Mouse (Mus musculus): ENCODE measurements around the gene Rab5if. TPM values are rescaled to one million over a fixed set of nuclear protein-coding genes. Genes with fewer than 3 reads are reported as not detected.
"Not testable (repeated sequence)": the region's sequence is repeated elsewhere in the genome, so short reads cannot be mapped to it uniquely, and the experiment has no call there.

The Rab5if gene
- total RNA-seq, 1 experiment from 2014 or later: 313 TPM

DNA sequence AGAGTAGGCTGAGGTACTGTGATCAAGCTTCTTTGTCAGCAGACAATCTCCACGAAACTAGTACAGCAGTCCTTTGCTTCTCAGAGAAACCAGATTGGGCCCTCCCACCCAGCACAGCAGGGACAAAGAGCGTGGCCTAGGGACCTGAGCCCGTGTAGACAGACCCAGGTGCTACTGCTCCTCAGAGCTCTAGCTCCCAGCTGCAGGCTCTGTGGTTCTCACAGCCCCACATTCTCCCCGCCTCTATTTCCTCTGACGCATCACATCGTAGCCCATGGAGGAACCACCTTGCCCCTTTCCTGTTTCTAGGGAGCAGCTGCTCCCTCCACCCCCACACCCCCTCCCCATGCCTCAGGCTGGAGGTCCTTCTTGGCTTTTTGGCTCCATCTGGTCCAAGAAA, 24.1 kb downstream of the Rab5if start, which contains the start of gene Sla2:
TSS of gene Sla2 (minus strand) at position 176 of the 400 bp plus-strand sequence.
- no peak for DNase-seq

DNA sequence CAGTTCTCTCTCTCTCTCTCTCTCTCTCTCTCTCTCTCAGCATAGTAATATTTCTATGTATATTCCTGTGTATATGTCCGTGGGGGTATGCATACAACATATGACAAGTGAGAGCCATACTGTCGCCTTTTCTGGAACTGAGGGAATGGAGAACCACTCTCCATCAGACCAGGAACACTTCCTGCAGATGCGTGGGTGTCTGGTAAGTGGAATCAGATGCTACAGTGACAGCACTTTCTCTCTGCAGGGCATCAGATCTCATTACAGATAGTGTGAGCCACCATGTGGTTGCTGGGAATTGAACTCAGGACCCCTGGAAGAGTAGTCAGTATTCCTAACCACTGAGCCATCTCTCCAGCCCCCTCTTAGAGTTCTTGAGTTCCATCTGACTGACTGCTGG, 25.6 kb downstream of the Rab5if start:
- DNase-seq: no peak

DNA sequence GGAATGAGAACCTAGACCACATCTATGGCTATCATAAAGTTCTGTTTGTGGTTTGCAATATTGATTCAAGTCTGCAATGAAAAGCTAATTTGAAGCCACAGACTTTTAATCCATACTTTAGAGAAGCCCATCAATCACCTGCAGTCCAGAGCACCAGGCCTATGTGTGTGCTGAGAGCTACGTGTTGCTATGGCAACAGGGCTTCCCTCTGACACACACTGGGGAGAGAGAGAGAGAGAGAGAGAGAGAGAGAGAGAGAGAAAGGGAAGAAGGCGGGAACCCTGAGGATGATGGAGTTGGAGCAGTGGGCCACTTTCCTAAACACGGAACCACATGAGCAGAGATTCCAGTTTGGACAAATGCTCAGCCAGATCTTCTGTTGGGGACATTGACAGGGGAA, 29.3 kb downstream of the Rab5if start:
- no peak for DNase-seq

DNA sequence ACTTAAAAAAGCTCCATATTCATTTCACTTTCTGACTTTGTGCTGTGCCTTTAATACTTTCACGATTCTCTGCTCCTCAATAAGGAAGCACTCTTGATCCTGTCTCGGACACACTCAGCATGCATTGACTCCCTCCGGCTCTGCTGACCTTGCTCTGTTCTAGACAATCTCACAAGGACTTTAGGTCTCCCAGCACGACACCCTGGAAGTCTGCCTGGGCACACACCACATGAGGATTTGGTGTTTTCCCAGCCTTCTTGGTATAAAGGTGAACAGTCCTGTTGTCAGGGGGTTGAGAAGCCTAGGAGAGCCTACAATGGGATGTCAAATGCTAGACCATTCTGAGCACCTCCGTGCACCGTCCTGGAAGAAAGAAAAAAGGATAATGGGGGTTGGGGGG, 29.9 kb downstream of the Rab5if start:
- DNase-seq: peak; percentile 15

DNA sequence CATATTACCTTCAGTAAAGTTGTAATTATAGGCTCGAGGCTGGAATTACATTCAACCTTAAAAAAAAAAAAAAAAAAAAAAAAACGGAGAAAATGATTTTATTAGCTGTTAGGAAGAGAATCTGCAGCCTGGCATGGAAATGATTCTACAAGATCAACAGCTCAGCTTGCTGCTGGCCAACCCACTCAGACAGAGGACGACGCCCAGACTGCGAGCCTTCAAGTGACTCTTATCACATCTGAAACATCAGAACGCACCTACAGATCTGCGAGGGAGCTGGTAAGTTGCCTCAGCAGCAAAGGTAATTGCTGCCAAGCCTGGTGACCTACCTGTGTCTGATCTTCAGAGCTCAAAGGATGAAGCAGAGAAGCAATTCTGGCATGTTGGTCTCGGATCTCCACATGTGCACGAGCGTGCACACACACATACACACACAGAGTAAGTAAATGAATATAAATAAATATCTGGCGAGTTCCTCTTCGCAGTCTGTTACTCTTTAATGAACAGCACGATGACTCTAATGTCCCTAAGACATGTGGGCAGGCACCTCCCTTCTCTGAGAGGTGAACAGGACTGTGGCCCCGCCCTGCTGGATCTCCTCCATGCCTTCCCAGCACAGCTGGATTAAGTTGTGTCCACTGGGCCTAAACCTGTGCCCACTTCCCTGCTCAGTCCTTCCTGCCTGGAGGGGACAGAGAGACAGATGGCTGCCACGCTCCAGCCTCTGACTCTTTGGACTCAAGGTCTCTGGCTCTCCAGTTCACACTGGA, 31.8 kb downstream of the Rab5if start:
- DNase-seq: no peak

DNA sequence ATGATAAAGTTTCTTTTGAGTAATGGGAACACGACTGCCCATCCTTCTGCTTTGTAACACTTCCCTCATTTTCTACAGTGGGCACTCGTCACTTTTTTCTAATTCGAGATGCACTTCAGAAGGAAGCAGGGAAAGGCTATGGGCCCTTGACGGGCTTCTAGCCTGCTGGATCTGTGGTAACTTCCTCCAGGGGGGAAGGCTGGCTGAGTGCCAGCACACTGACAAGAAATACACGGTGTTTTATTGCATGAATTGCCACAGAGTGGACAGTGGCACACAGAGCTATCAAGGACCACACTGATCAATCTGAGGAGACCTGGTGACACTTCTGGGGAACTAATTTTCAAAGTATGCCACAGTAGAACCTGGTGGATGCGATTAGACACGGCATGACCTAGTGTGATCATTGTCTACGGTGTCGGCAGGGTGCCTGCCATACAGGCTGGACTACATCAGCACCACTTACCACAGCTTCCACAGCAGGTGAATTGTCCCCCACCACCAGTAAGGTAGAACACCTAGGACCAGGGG, 33.5 kb downstream of the Rab5if start:
- no peak for DNase-seq

DNA sequence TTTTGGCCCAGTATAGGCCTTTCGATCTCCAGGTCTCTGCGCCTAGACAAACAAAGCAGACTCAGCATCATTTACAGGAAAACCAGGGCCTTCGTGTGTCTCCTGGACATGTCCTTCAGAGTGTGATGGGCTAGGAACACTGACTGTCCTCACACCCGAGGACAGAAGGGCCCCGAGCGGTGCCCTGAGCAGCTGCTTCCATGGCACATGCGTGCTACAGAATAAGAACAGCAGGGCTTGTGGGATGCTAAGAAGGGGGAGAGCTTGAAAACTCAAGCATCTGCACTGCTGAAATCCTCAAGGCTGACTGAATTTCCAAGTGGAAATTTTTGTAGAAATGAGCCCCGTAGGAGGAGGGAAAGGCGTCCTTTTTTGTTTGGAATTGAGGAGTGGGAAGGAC, 34.1 kb downstream of the Rab5if start:
- DNase-seq: no peak

DNA sequence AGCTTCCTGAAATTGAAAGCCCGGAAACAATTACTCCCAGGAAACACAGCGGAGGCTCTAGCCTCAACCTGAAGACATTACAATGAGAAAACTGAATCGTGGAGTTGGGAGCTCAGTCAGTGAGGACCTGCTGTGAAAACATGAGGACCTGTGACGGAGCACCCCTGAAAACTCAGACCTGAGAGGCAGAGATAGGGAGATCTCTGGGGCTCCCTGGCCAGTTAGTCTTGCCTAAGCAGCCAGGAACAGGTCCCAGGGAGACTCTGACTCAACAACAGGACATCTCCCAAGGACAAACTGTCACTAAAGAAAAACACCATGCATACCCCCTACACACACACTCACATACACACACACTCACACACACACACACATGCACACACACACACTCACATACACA, 35.4 kb downstream of the Rab5if start:
- no peak for DNase-seq

DNA sequence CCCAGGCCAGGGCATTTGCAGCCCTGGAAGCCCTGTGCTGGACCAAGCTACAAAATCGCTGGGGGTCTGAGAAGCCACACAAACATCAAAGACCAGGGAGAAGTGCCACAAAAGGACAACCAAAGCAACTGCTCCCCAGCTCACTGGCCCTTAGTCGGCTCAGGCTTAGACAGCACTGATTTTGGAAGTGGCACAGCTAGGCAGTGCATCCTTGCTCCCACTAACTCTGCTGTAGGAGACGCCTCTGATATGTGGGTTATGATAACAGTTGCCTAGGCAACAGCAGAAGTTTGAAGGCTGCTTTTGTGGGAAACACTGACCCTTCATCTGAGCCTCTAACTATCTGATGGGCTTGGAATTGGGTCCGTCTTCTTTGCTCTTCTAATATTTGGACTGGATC, 36.3 kb downstream of the Rab5if start:
- no peak for DNase-seq

DNA sequence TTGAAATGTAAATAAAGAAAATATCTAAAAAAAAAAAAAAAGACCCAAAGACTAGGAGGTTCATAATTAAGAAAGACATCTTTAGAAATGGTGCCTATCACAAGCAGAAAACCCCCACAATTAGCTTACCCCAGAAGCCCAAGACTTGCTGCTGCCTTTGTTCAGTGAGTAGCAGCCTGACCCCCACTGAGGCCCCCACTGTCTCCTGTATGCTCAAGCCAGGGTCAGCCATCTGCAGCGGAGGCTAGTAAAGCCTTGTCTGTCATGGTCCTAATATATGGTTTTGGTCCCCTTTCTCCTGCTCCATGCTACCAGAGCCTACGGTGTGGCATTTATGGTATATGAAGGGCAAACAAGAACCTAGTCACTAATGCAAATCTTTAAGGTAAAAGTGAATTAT, 38.4 kb downstream of the Rab5if start:
- DNase-seq: no peak

DNA sequence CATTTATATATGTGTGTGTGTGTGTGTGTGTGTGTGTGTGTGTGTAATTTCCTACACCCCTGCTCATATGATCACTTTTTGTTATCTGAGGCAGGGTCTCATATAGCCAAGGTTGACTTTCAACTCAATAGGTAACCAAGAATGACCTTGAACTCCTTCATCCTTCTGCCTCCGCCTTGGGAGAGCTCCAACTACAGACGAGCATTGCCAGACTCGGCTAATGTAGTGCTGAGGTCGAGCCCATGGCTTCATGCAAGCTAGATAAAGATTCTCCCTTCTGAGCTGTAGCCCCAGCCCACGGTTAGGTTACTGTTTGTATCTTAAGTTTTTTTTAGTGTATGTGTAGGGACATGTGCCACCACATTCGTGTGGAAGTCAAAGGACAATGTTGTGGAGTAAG, 39.0 kb downstream of the Rab5if start:
- no peak for DNase-seq

DNA sequence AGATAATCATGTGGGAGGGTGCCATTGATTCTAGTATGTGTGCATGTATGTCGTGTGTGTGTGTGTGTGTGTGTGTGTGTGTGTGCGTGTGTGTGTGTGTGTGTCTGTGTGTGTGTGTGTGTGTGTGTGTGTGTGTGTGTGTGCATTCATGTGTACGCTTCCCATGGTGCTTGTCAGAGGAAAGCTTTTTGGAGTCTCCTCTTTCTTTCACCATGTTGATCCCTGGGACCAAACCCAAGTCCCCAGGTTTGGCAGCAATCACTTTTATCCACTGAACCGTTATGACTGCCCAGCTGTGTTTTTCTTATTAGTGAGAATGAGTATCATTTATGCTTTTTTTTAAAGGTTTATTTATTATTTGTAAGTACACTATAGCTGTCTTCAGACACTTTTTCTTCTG, 39.5 kb downstream of the Rab5if start:
- DNase-seq: not testable (repeated sequence)

DNA sequence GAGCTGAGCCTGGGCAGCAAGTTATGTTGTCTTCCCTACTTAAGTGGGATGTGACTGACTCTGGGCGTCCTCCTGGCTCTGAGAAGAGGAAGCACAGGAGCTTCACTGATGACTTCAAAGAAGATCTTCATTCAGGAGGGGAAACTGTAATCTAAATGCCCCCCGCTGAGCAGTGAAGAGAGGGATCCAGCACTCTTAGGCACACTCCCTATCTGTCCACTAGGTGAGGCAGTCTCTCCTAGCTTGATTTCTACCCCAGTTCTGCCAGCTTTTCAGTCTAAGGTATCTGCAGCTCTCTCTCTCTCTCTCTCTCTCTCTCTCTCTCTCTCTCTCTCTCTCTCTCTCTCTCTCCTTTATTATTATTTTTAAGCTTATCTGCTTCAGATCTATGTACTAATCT, 40.4 kb downstream of the Rab5if start:
- DNase-seq: no peak

DNA sequence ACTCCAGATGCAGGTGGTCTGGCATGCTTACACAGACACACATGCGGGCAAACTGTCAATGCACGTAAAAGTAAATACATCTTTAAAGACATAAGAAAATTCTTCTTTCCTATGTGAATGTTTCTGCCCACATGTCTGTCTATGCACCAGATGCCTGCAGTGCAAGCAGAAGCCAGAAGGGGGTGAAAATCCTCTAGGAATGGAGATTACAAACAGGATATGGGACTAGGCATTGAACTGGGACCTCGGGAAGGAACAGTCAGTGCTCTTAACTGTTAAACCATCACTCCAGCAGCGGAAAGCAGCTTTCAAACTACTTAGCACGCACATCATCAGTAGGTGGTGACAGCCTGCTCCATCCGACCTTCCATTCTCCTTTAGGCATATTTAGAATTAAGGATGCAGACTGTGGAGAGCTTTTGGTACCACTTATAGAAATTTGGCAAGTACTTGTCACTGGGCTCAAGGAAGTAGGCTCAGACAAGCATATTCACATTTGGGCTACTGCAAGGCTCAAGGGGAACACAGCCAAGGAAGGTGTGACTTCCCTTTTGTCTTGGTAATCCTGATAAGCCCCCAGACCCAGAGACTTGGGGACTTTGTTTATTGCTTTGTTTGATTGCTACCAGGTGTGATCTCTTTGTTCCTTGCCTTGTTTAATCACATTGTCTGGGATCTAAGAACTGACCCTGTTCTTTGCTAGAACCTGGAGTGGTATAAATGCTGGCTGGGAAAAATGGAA, 42.2 kb downstream of the Rab5if start:
- DNase-seq: peak; percentile 52

DNA sequence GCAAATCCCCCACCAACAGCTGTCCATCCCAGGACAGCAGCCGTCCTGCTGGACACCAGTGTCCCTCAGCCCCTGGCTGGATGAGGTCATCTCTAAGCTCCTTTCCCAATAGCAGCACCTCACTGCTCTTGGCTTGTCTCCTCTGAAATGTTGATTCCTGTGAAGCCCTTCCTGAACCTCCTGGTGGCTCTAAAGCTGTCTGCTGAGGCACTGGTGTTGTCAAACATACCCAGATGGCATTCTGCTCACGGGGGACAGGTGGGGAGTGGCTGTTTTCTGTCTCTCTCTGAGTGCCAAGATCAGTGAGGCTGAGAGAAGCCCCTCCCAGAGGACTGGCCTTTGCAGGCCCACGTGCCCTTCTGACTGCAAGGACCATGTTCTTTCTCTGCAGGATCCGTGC, 43.0 kb downstream of the Rab5if start:
- DNase-seq: not testable (repeated sequence)

DNA sequence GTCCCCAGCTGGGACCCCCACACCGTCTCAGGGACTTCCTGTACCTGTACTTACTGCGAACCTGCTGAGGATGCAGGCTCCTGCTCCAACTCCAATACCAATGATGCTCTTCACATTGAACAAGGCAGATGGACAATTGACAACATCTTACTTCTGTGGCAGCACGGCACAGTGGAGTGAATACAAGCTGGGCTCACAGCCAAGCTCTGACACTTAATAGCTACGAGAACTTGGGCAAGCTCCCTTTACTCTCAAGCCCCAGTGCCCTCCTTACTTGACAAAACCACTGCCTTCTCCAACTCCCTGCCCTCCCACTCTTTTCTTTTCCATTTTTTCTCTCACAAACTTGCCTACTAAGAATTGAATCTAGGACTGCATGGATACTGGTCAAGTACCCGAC, 50.3 kb downstream of the Rab5if start:
- DNase-seq: no peak

DNA sequence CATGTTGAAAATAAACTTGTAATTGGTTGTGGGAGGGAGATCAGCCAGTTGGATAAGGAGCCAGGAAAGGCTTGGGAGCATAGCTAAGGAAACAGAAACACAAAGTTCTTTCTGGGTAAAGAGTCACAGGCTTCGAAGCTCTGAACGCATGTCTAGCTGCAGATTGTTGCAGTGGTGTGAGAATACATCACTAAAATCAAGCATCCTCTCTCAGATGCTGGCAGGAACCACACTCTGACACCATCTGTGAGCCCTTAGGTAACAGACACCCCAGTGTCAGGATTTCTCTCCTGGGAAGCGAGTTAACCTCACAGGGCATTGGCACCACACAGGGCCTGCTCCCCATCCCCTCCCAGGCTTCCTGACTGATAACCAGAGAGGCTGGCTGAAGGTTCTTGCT, 52.6 kb downstream of the Rab5if start:
- no peak for DNase-seq

DNA sequence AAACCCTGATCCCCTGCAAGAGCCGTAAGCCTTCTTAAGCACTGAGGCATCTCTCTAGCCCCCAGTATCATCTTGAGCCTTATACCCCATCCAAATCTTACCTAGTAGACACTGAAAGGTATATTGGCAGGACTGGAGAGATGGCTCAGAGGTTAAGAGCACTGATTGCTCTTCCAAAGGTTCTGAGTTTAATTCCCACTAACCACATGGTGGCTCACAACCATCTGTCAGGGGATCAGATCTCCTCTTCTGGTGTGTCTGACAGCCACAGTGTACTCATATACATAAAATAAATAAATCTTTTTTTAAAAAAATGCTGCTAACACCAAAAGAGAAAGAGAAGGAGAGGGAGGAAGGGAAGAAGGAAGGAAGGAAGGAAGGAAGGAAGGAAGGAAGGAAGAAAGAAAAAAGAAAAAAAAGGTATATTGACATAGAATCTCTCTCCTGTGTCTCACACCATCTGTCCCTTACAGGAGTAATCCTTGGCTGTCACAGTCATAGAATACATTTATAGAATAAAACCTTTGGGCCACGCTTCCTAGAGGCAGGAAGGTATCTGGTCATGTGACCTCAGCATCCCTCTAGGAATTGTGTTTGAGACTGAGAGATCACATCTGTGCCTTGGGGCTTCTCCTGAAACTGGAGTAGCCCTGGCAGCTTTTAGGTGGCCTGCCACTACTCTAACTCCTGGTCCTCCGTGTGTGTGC, 53.6 kb downstream of the Rab5if start:
- no peak for DNase-seq

DNA sequence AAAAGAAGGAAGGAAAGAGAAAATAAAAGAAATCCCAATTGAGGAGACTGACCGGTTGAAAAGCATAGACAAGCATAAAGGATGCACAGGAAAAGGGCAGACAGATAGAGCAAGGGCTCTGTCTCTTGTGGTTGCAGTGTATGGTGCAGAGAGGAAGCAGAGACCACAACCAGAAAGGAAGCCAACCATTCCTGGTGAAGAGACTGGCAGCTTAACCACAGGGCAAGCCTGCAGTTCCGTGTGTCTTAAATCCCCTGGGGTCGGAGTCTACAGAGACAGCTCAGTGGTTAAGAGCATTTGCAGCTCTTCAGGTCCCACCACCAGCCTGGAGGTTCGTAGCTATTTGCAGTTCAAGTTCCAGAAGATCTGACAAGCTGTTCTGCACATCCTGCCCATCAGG, 55.6 kb downstream of the Rab5if start:
- DNase-seq: no peak

DNA sequence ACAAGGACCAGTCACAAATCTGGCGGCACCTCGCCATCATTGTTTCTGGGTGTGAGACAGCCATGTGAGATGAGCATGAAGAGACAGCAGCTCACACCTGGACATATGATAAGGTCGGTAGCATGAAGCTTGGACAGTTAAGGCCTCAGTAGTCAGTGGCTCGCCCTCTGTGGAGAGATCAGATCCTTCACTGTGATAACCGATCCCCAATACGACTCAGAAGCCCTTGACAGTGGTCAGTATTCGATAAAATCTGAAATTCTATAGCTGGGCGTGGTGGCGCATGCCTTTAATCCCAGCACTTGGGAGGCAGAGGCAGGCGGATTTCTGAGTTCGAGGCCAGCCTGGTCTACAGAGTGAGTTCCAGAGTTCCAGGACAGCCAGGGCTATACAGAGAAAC, 56.3 kb downstream of the Rab5if start:
- not testable (repeated sequence) for DNase-seq

DNA sequence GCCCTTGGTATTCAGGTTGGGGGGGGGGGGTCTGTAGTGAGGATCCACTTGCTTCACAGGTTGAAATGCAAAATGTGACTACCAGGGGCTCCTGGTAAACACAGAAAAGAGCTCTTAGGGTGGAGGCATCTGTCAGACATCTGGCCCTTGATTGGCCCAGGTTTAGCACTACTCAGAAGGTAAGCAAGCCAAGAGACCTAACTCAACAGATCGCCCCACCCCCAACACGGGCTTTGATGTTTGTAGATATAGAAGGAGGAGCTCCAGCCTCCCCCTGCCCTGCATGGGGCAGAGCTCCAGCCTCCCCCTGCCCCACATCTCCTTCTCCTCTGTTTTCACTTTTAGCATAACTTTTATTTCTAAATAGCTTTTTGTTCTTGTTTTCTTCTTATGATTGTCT, 56.9 kb downstream of the Rab5if start:
- DNase-seq: no peak

DNA sequence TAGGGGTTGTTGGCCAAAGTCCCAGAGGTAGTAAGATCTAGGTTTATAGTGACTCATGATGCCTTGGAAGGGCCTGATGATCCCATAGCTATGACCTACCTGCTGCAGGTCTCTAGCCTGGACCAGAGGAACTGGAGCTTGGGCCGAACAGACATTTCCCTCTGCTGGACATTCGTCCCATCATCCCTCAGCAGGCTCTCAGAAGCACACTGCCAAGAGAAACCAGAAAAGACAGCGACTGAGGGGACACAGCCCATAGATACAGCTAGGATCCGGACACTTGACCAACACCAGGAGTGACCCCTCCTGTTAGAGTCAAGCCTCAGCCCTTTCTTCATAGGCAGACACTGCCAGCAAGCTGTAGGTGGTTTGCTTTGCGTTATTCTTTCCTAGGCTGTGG, 60.1 kb downstream of the Rab5if start:
- no peak for DNase-seq

Measured in adrenal gland, postnatal 25 days (tissue).